Comparison of ENCODE assay signal across 10 mouse cellular contexts in the genomic region with DNA sequence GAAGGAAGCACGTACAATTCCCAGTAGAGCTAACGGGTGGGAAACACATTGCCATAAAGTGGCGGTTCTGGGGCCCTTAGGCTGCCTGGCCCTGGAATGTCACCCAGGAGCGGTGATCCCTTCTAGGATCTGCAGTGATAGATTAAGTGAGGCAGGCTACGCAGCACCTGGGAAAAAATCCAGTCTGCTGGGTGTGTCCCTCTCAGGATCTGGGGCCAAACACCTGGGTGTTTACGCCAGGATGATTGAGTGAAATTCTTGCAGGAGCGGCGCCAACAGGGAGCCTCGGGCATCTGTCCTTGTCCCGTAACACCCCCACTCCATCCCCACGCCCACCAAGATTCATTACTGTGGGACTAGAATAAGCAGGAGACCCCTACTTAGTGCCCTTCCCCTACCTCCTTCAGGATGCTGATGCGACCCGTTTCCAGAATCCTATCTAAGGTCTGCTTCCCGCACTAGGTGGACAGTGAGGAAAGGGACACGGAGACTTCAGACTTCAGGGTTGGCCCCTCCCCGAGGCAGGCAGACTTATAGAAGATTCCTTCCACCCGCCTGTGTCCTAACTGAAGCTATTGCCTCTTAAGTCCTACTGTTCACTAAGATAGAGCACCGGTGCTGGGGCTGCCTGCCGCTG. TPM values are rescaled to one million over a fixed set of nuclear protein-coding genes. Genes with fewer than 3 reads are reported as not detected.
DNase-seq lines count a peak whose midpoint lies in the region; ATAC-seq and TF ChIP-seq lines count a peak whose summit lies in the region.
"Had no signal": no experiment of that assay in that cellular context is flagged by ENCODE, and none has a peak within 500 bp of the region (broad histone marks: within the 10 kb centered on the region; RNA-seq: fewer than 3 reads in every experiment).

No protein-coding gene starts in this region.

- H3K4me2 ChIP-seq in hindbrain, embryonic 14.5 days (replicated peaks) = peak overlapping the region; percentile 59
- H3K4me2 ChIP-seq in midbrain, embryonic 13.5 days (replicated peaks) = peak overlapping the region; percentile 55

- H3K4me3 ChIP-seq in heart, embryonic 10.5 days = peak overlapping the region; percentile 54
- peak overlapping the region; percentile 27 for H3K4me3 ChIP-seq in cortical plate, adult 2 months (ENCODE audit: insufficient read depth, low read length)
- H3K4me3 ChIP-seq in hindbrain, embryonic 14.5 days (replicated peaks; ENCODE audit: low read length) = peak overlapping the region; percentile 23
- H3K4me3 ChIP-seq in midbrain, embryonic 13.5 days (replicated peaks) = peak overlapping the region; percentile 28

- H3K9ac ChIP-seq in hindbrain, embryonic 14.5 days = peak overlapping the region; percentile 54
- H3K9ac ChIP-seq in midbrain, embryonic 13.5 days (replicated peaks) = peak overlapping the region; percentile 64

- H3K27me3 ChIP-seq in heart, embryonic 10.5 days (ENCODE audit: insufficient read depth, poor library complexity, severe bottlenecking) = peaks cover 70% of the 10 kb centered on the region
- no peaks in the 10 kb centered on the region for H3K27me3 ChIP-seq in hindbrain, embryonic 14.5 days (ENCODE audit: control insufficient read depth, insufficient read depth, low read length)
- H3K27me3 ChIP-seq in midbrain, embryonic 13.5 days = no peaks in the 10 kb centered on the region

- H3K9me3 ChIP-seq in heart, embryonic 10.5 days = no peaks in the 10 kb centered on the region; the same call in 1 of the 2 replicates
- no peaks in the 10 kb centered on the region for H3K9me3 ChIP-seq in hindbrain, embryonic 14.5 days (ENCODE audit: control insufficient read depth, low read length)
- H3K9me3 ChIP-seq in midbrain, embryonic 13.5 days = no peaks in the 10 kb centered on the region

- H3K4me1 ChIP-seq in heart, embryonic 10.5 days = peaks cover 43% of the 10 kb centered on the region
- no peaks in the 10 kb centered on the region; the same call in 1 of the 2 replicates for H3K4me1 ChIP-seq in cortical plate, adult 2 months (ENCODE audit: control insufficient read depth, insufficient read depth, low read length)
- peaks cover 57% of the 10 kb centered on the region for H3K4me1 ChIP-seq in hindbrain, embryonic 14.5 days (replicated peaks; ENCODE audit: control insufficient read depth, insufficient read depth, low read length)
- peaks cover 92% of the 10 kb centered on the region for H3K4me1 ChIP-seq in midbrain, embryonic 13.5 days (replicated peaks)

- H3K36me3 ChIP-seq in heart, embryonic 10.5 days = no peaks in the 10 kb centered on the region
- no peaks in the 10 kb centered on the region for H3K36me3 ChIP-seq in hindbrain, embryonic 14.5 days (replicated peaks; ENCODE audit: control insufficient read depth, insufficient read depth)
- peaks cover 14% of the 10 kb centered on the region for H3K36me3 ChIP-seq in midbrain, embryonic 13.5 days

- DNase-seq in heart, embryonic 10.5 days (ENCODE audit: low spot score) = no peak
- DNase-seq in heart, postnatal 36 days = no peak
- DNase-seq in hindbrain, embryonic 14.5 days (ENCODE audit: low spot score) = no peak
- no peak for DNase-seq in retina, embryonic 14.5 days (ENCODE audit: low spot score)
- no peak for DNase-seq in spleen, postnatal 10 days (ENCODE audit: low spot score in 2 of 2)
- DNase-seq in cerebellum, adult 9-10 months = no peak

- no peak overlapping the region for H3K27ac ChIP-seq in heart, embryonic 10.5 days
- no peak overlapping the region for H3K27ac ChIP-seq in cortical plate, adult 2 months (ENCODE audit: insufficient read depth, low read length)
- peak overlapping the region; percentile 77 for H3K27ac ChIP-seq in hindbrain, embryonic 14.5 days
- peak overlapping the region; percentile 84 for H3K27ac ChIP-seq in midbrain, embryonic 13.5 days
- H3K27ac ChIP-seq: macrophage had no signal

- 4% methylated on average over 19 of the region's 19 CpGs for WGBS in heart, embryonic 10.5 days
- WGBS in hindbrain, embryonic 14.5 days = 7% methylated on average over 19 of the region's 19 CpGs
- whole genome bisulfite sequencing in midbrain, embryonic 13.5 days = 6% methylated on average over 19 of the region's 19 CpGs

- intact Hi-C loops in heart, postnatal 36 days (cut with DNase I) = loop anchor here (1.0 to 5.0 kb wide), 3 partner anchors 23 to 998 kb away; no protein-coding TSS in a partner anchor

- ATAC-seq in hindbrain, embryonic 14.5 days (ENCODE audit: low FRiP score) = no peak
- peak; percentile 5 for ATAC-seq in midbrain, embryonic 13.5 days

- TF ChIP-seq POLR2A in cortical plate, adult 2 months (IDR thresholded peaks at IDR 0.05; ENCODE audit: extremely low read depth, insufficient read depth, low read length) = no peak

- TF ChIP-seq CTCF in cortical plate, adult 2 months (IDR thresholded peaks at IDR 0.05; ENCODE audit: extremely low read depth, insufficient read depth, low read length) = no peak

RNA-seq across cellular contexts. Expression of gene Rgma, which starts 23.6 kb away (rescaled TPM):
- 3.4 and 6.9 TPM in 2 replicates for polyA plus RNA-seq in heart, embryonic 10.5 days (2016; fragmentation: Nextera tagmentation; extraction: Ambion mirVana)
- 10 to 100 TPM; 52.1 to 87.0 TPM for total RNA-seq in heart, postnatal 36 days (2021)
- polyA plus RNA-seq in cortical plate, adult 2 months (2012; rRNA removed) = 29.4 and 30.2 TPM in 2 replicates
- 46.3 and 46.7 TPM in 2 replicates for polyA plus RNA-seq in hindbrain, embryonic 14.5 days (2014; fragmentation: Nextera tagmentation; extraction: Ambion mirVana)
- 40.7 and 50.3 TPM in 2 replicates for polyA plus RNA-seq in midbrain, embryonic 13.5 days (2015; fragmentation: Nextera tagmentation; extraction: Ambion mirVana)
- total RNA-seq: common myeloid progenitor, adult 5-6 weeks had no signal
- polyA plus RNA-seq: macrophage had no signal

Comparison
In these comparisons a context has a peak if more than half of its experiments do, and no peak if none do; other contexts are left out.
1. H3K27ac ChIP-seq: peak in hindbrain, embryonic 14.5 days (single experiment) and midbrain, embryonic 13.5 days (single experiment); none in heart, embryonic 10.5 days (single experiment) and cortical plate, adult 2 months (single experiment).
2. Peak in every context shown above with its lines, with median percentiles within 50 percentile points of each other: H3K4me3 ChIP-seq.